Mouse (Mus musculus) heart, adult 2 months (tissue): ENCODE measurements around the gene Itgb7.
"Not testable (repeated sequence)": the region's sequence is repeated elsewhere in the genome, so short reads cannot be mapped to it uniquely, and the experiment has no call there.

Source experiments
- CTCF ChIP-seq: fragments of 200-600 bp; IDR thresholded peaks from 2 replicates; pipeline ENCODE4 v1.8.1; 2022; ENCODE audit warnings: antibody characterized with exemption, mild to moderate bottlenecking, moderate library complexity
- EP300 ChIP-seq: fragments of 200-500 bp; IDR thresholded peaks from 2 replicates; pipeline ENCODE4 v1.6.1; 2011; ENCODE audit warnings: low read depth, low read length, control low read depth; ENCODE audit not compliant: insufficient read depth
- POLR2A ChIP-seq: fragments of 200-500 bp; IDR thresholded peaks from 2 replicates; pipeline ENCODE4 v1.6.1; 2011; ENCODE audit warnings: mild to moderate bottlenecking, low read depth, low read length, control low read depth; ENCODE audit not compliant: insufficient read depth

DNA sequence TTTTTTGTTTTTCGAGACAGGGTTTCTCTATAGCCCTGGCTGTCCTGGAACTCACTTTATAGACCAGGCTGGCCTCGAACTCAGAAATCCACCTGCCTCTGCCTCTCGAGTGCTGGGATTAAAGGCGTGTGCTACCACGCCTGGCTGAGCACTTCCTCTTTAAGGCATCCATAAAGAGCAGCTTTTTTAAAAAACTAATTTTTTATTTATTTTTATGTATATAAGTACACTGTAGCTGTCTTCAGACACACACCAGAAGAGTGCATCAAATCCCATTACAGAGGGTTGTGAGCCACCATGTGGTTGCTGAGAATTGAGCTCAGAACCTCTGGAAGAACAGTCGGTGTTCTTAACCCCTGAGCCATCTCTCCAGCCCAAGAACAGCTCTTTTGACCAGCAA, 6.1 kb downstream of the Itgb7 start:
- TF ChIP-seq CTCF, EP300, POLR2A: not testable (repeated sequence)
